Mouse (Mus musculus): ENCODE results near the gene Thbs2. TPM values are rescaled to one million over a fixed set of nuclear protein-coding genes. Genes with fewer than 3 reads are reported as not detected.

The Thbs2 gene
- polyA plus RNA-seq, 1 experiment, result 11.5 TPM

DNA sequence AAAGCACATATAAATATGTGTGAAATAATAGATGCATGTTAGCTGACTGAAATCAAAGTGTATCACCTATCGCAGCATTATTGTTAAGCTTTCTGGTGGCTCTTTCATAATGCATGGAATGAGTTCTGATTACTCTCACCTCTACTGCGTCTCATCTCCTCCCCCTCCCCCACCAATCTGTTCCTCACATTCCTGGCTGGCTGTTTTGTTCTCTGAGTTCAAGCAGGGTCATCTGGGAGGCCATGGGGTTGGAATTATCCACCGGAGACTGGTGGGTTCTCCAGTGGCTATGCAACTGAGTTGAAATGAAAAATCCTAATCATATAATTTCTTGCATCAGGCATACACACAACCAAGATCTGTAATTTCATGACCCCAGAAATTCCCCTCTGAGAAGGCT, 33.4 kb upstream of the Thbs2 start:
- H3K4me3 ChIP-seq (ENCODE audit: insufficient read depth, poor library complexity, severe bottlenecking), result no peak overlapping the region
- no peak overlapping the region for H3ac ChIP-seq (ENCODE audit: control insufficient read depth, insufficient read length, low read depth)
- H3K79me3 ChIP-seq (ENCODE audit: low read depth), result no peaks in the 10 kb centered on the region
- H3K36me3 ChIP-seq (ENCODE audit: control insufficient read depth, insufficient read depth), result no peaks in the 10 kb centered on the region
- no peaks in the 10 kb centered on the region for H3K79me2 ChIP-seq (ENCODE audit: control insufficient read depth, insufficient read depth)
- no peak for TF ChIP-seq MYOD1 (IDR thresholded peaks at IDR 0.05; ENCODE audit: control insufficient read depth, insufficient read length, low read depth)
- no peak for TF ChIP-seq FOSL1 (IDR thresholded peaks at IDR 0.05; ENCODE audit: insufficient read depth, low read length, poor library complexity, severe bottlenecking)
- TF ChIP-seq CTCF (IDR thresholded peaks at IDR 0.05; ENCODE audit: control insufficient read depth, insufficient read depth, insufficient read length), result no peak
- no peak for TF ChIP-seq CEBPB (IDR thresholded peaks at IDR 0.05; ENCODE audit: low read depth)
- TF ChIP-seq USF1 (IDR thresholded peaks at IDR 0.05; ENCODE audit: low read depth), result no peak
- no peak for TF ChIP-seq MAX (IDR thresholded peaks at IDR 0.05)
- TF ChIP-seq MYOG (IDR thresholded peaks at IDR 0.05; ENCODE audit: control insufficient read depth, extremely low read depth, insufficient read length), result no peak
- H3K27me3 ChIP-seq (ENCODE audit: control insufficient read depth, insufficient read depth, insufficient read length), result no peaks in the 10 kb centered on the region

DNA sequence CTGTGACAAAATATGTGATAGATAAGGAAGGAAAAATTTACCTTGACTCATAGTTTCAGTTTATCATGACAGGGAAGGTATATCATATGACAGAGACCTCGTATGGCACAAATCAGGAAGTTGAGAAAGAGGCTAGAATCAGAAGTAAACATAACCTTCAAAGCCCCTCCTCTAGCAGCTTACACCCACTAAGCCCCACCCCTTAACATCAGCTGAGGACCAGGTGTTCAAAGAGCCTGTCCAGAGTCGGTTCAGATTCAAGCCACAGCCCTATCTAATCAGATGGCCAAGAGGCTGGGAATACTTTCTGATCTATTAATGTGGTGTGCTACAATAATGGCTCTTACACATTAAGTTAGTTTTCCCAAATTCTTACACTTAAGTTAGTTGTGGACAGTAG, 30.8 kb upstream of the Thbs2 start:
- no peaks in the 10 kb centered on the region for H3K27me3 ChIP-seq (ENCODE audit: control insufficient read depth, insufficient read depth, insufficient read length)

GRCm38 (mm10) chr17:14721325-14721724, 27.3 kb upstream of the Thbs2 start:
- TF ChIP-seq CTCF (IDR thresholded peaks at IDR 0.05; ENCODE audit: control insufficient read depth, insufficient read depth, insufficient read length) (no peak), MYOG (IDR thresholded peaks at IDR 0.05; ENCODE audit: control insufficient read depth, extremely low read depth, insufficient read length) (no peak), MAX (IDR thresholded peaks at IDR 0.05) (no peak), USF1 (IDR thresholded peaks at IDR 0.05; ENCODE audit: low read depth) (no peak), CEBPB (IDR thresholded peaks at IDR 0.05; ENCODE audit: low read depth) (no peak), FOSL1 (IDR thresholded peaks at IDR 0.05; ENCODE audit: insufficient read depth, low read length, poor library complexity, severe bottlenecking) (no peak), MYOD1 (IDR thresholded peaks at IDR 0.05; ENCODE audit: control insufficient read depth, insufficient read length, low read depth) (no peak)
- no peaks in the 10 kb centered on the region for H3K27me3 ChIP-seq (ENCODE audit: control insufficient read depth, insufficient read depth, insufficient read length)
- no peaks in the 10 kb centered on the region for H3K36me3 ChIP-seq (ENCODE audit: control insufficient read depth, insufficient read depth)

More for the DNA sequence above, 30.8 kb upstream of the Thbs2 start:
- Histone ChIP-seq H3K79me2 (ENCODE audit: control insufficient read depth, insufficient read depth) (no peaks in the 10 kb centered on the region), H3K4me3 (ENCODE audit: insufficient read depth, poor library complexity, severe bottlenecking) (no peak overlapping the region), H3ac (ENCODE audit: control insufficient read depth, insufficient read length, low read depth) (no peak overlapping the region), H3K36me3 (ENCODE audit: control insufficient read depth, insufficient read depth) (no peaks in the 10 kb centered on the region), H3K79me3 (ENCODE audit: low read depth) (no peaks in the 10 kb centered on the region)
- TF ChIP-seq MYOD1 (IDR thresholded peaks at IDR 0.05; ENCODE audit: control insufficient read depth, insufficient read length, low read depth) (no peak), CTCF (IDR thresholded peaks at IDR 0.05; ENCODE audit: control insufficient read depth, insufficient read depth, insufficient read length) (no peak), MYOG (IDR thresholded peaks at IDR 0.05; ENCODE audit: control insufficient read depth, extremely low read depth, insufficient read length) (no peak), USF1 (IDR thresholded peaks at IDR 0.05; ENCODE audit: low read depth) (no peak), MAX (IDR thresholded peaks at IDR 0.05) (no peak)

GRCm38 (mm10) chr17:14720912-14721311, 26.9 kb upstream of the Thbs2 start:
- no peaks in the 10 kb centered on the region for H3K36me3 ChIP-seq (ENCODE audit: control insufficient read depth, insufficient read depth)
- H3K79me3 ChIP-seq (ENCODE audit: low read depth), result no peaks in the 10 kb centered on the region
- H3K4me3 ChIP-seq (ENCODE audit: insufficient read depth, poor library complexity, severe bottlenecking), result no peak overlapping the region
- H3K27me3 ChIP-seq (ENCODE audit: control insufficient read depth, insufficient read depth, insufficient read length), result no peaks in the 10 kb centered on the region
- H3ac ChIP-seq (ENCODE audit: control insufficient read depth, insufficient read length, low read depth), result no peak overlapping the region
- TF ChIP-seq MYOG (IDR thresholded peaks at IDR 0.05; ENCODE audit: control insufficient read depth, extremely low read depth, insufficient read length), result no peak
- TF ChIP-seq CTCF (IDR thresholded peaks at IDR 0.05; ENCODE audit: control insufficient read depth, insufficient read depth, insufficient read length), result no peak
- TF ChIP-seq MAX (IDR thresholded peaks at IDR 0.05), result no peak
- TF ChIP-seq CEBPB (IDR thresholded peaks at IDR 0.05; ENCODE audit: low read depth), result no peak
- TF ChIP-seq USF1 (IDR thresholded peaks at IDR 0.05; ENCODE audit: low read depth), result no peak
- no peak for TF ChIP-seq FOSL1 (IDR thresholded peaks at IDR 0.05; ENCODE audit: insufficient read depth, low read length, poor library complexity, severe bottlenecking)
- TF ChIP-seq MYOD1 (IDR thresholded peaks at IDR 0.05; ENCODE audit: control insufficient read depth, insufficient read length, low read depth), result no peak
- no peaks in the 10 kb centered on the region for H3K79me2 ChIP-seq (ENCODE audit: control insufficient read depth, insufficient read depth)

More at GRCm38 (mm10) chr17:14721325-14721724, 27.3 kb upstream of the Thbs2 start:
- Histone ChIP-seq H3ac (ENCODE audit: control insufficient read depth, insufficient read length, low read depth) (no peak overlapping the region), H3K79me3 (ENCODE audit: low read depth) (no peaks in the 10 kb centered on the region), H3K4me3 (ENCODE audit: insufficient read depth, poor library complexity, severe bottlenecking) (no peak overlapping the region), H3K79me2 (ENCODE audit: control insufficient read depth, insufficient read depth) (no peaks in the 10 kb centered on the region)

DNA sequence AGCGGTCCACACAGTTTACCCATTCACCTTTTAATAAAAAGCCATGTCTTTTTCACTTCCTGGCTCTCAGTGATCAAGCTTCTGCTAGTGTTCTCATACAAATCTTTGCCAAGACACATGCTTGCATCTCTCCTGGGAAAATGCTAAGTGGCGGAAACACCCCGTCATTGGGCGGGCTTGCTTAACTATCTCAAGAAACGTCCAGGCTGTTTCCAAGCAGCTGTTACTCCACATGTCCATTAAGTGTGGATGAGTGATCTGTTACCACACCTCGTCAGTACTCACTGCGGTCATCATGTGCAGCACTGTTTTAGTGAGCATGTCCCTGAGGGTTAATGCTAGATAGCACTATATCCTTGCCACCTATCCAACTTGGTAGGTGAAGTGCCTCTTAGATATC, 26.2 kb upstream of the Thbs2 start:
- Histone ChIP-seq H3K79me3 (ENCODE audit: low read depth) (no peaks in the 10 kb centered on the region), H3K4me3 (ENCODE audit: insufficient read depth, poor library complexity, severe bottlenecking) (no peak overlapping the region), H3K27me3 (ENCODE audit: control insufficient read depth, insufficient read depth, insufficient read length) (no peaks in the 10 kb centered on the region), H3K36me3 (ENCODE audit: control insufficient read depth, insufficient read depth) (no peaks in the 10 kb centered on the region), H3K79me2 (ENCODE audit: control insufficient read depth, insufficient read depth) (no peaks in the 10 kb centered on the region), H3ac (ENCODE audit: control insufficient read depth, insufficient read length, low read depth) (no peak overlapping the region)
- no peak for TF ChIP-seq MYOG (IDR thresholded peaks at IDR 0.05; ENCODE audit: control insufficient read depth, extremely low read depth, insufficient read length)
- no peak for TF ChIP-seq CTCF (IDR thresholded peaks at IDR 0.05; ENCODE audit: control insufficient read depth, insufficient read depth, insufficient read length)
- peak; percentile 80 for TF ChIP-seq MYOD1 (IDR thresholded peaks at IDR 0.05; ENCODE audit: control insufficient read depth, insufficient read length, low read depth)
- TF ChIP-seq USF1 (IDR thresholded peaks at IDR 0.05; ENCODE audit: low read depth), result no peak

DNA sequence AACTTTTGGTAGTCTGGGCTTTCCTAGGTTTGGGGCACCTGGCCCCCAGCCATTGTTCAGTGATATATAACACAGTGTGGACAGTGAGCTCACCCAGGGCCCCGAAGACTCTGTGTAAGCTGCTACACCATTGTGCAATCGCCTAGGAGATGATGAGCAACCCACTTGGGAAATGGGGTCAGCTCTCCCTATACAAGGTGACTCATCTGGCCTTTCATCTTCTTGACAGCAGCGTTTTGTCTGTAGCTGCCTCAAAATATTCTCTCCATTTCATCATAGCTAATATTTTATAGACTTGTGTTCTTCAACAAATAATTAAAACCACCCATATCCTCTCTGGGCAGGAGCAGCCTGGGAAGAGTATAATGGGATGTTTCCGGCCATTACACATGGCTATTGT, 24.8 kb upstream of the Thbs2 start:
- no peaks in the 10 kb centered on the region for H3K27me3 ChIP-seq (ENCODE audit: control insufficient read depth, insufficient read depth, insufficient read length)
- TF ChIP-seq MAX (IDR thresholded peaks at IDR 0.05) (no peak), CTCF (IDR thresholded peaks at IDR 0.05; ENCODE audit: control insufficient read depth, insufficient read depth, insufficient read length) (no peak), CEBPB (IDR thresholded peaks at IDR 0.05; ENCODE audit: low read depth) (peak; percentile 100), USF1 (IDR thresholded peaks at IDR 0.05; ENCODE audit: low read depth) (no peak), MYOG (IDR thresholded peaks at IDR 0.05; ENCODE audit: control insufficient read depth, extremely low read depth, insufficient read length) (no peak), FOSL1 (IDR thresholded peaks at IDR 0.05; ENCODE audit: insufficient read depth, low read length, poor library complexity, severe bottlenecking) (peak; percentile 94), MYOD1 (IDR thresholded peaks at IDR 0.05; ENCODE audit: control insufficient read depth, insufficient read length, low read depth) (peak; percentile 17)
- no peaks in the 10 kb centered on the region for H3K79me3 ChIP-seq (ENCODE audit: low read depth)
- no peak overlapping the region for H3K4me3 ChIP-seq (ENCODE audit: insufficient read depth, poor library complexity, severe bottlenecking)
- H3K36me3 ChIP-seq (ENCODE audit: control insufficient read depth, insufficient read depth), result no peaks in the 10 kb centered on the region
- no peak overlapping the region for H3ac ChIP-seq (ENCODE audit: control insufficient read depth, insufficient read length, low read depth)
- no peaks in the 10 kb centered on the region for H3K79me2 ChIP-seq (ENCODE audit: control insufficient read depth, insufficient read depth)
